Mouse (Mus musculus) kidney, postnatal 36 days (tissue): ENCODE data around the gene Whrn.

Experiments used
- DNase-seq, 2 experiments: peaks; one replicate each; pipeline ENCODE4 v3.0.0; 2021 to 2022; ENCODE audit warnings: mixed read lengths in 2 of 2

The Whrn gene

DNA sequence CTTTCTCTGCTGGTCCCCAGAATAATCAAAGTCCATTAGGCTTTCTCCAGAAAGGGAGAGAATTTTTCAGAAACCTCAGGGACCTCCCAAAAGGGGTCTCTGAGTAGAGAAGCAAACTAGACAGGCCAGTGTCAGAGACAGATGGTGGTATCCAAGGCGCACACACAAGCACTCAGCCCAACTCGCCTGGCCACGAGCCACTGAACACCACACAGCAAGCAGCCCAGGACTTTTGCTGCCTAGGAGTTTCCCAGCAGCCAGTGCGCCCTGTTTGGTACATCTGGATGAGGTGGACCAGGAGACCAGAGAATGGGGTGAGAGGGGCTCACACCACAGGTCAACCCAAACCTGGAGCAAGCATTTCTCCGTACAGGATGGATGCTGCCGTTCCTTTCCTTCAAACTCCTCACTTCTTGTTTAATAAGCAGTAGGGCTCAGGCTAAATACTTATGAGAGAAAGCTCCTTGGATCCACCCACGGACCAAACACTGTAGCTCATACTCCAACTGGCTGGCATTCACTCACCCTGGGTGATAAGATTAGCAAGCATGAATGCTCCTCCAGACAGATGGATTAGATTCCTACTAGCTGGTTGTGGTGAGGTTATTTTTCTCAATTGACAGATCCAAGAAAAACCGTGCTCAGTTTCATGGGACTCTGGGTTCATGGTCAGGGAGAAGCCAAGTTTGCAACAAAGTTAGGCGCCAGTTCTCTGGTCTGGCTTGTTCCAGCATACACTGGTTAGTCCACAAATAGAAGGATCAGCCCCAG, 2.3 kb downstream of the Whrn start:
- DNase-seq = peak in 1 of 2 experiments; percentile 33

DNA sequence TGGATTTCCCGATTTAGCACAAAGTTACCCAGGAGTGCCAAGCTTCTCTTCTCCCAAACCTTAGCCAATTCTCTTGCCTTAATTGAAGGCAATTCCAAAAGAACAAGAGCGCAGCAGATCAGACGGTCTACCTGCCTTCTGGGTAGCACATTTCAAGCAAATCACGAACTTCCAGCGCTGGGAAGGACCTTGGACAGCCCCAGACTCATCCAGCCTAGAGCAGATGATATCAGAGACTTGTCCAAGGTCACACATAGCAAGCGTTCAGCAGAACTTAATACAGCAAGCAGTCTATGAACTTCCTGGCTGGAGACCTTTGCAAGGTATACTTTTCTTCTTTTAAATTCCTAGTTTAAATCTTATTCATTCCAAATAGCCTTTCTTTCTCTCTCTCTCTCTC, 4.3 kb downstream of the Whrn start:
- no peak for DNase-seq

DNA sequence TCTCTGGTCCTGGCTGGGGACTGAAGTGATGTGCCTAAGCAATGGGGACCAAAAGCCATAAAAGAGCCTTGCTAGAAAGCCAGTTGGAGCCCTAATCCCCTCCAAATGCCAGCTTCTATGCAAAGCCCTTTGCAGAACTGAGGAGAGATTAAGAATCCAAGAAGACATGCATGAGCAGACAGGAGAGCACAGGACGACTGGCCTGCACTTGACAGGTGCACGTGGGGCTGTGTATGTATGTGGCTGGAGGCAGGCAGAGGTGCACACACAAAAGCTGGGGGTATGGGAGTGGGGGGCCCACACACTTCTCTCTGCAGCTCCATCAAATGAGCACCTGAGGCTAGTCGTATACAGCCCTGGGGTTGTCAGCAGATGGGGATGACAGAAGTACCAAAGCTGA, 5.6 kb downstream of the Whrn start:
- no peak for DNase-seq

DNA sequence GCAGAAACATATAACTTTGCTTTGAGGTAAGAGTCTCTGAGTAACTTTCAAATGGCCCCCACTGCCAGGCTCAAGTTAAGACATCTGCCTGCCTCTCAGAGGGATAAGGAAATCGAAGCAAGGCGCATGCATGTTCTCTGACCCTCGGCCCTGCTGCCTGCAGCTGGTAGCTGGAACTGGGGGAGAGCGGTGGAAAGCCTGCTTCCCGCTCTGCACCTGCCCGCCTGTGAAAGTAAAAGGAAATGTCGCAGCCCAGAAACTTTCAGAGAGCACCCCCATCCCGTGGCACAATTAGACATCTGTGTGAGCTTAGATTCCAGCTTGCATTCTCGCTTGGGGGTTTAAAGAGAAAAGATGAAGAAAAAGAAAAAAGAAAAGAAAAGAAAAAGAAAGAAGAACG, 6.1 kb downstream of the Whrn start:
- no peak for DNase-seq

DNA sequence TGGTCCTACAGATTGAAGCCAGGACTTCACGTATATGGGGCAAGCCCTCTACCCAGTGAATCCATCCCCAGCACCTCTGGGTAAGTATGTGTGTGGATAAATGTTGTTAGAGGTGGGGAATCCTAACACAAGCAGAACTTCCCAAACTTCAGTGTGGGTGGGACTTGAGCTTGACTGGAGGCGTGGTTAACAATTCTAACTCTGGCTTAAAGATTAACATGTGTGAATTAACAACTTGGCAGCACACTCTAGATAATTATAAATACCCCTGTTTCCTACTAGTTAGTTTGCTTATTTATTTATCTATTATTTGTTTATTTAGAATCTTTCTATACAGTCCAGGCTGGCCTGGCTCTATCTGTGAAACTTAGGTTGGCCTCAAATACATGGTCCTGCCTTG, 7.9 kb downstream of the Whrn start:
- DNase-seq = peak in 1 of 2 experiments; percentile 57

DNA sequence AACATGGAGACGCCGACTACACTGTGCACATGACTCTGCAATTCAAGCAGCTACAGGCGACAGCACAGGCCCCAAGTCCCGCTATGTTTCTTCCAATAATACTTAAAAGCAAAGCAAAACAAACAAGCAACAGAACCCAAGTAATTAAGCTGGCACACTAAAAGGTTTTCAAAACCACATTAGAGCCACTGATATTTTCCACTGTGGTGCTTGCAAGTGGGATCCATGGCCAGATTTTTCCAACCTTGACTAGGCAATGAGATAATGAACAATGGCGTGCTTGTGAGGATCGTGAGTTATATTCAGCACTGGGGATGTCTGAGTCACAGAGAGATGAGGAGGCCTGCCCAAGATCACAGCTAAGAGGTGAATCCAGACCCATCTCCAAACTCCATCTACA, 8.5 kb downstream of the Whrn start:
- no peak for DNase-seq

DNA sequence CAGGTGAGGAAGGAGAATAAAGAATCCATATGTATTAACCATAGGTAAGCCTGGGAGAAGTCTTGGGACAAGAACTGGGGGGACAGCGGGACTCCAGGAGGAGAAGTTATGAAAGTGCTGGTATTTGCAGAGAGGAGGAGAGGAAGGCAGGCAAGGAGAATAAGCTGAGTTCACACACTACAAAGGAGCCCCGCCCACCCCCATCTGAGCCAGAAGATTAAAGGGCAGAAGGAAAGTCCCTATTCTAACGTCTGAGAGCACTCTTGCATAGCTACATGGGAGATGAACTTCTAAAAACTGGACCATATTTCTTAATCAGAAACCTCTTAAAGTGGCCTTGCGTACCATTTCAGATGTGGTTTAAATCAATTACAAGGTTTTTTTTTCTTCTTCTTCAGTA, 9.3 kb downstream of the Whrn start:
- DNase-seq = peak; percentile 83 to 90

DNA sequence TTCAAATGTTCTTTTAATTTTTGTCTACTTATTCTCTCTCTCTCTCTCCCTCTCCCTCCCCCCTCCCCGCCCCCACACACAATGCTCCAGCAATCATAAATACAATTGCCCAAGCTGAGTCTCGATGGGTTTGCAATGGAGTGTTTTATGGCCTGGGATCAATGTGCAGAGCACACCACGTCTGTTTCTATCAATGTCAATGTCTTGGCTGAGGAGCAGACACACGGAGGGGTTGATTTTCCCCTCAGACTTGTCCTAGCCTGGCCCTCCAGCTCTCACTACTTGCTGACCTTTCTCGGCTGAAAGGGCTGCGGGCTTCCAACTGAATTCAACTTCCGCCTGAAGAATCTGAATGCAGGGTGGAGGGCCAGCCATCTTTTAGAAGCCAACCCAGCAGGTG, 12.1 kb downstream of the Whrn start:
- DNase-seq = no peak

DNA sequence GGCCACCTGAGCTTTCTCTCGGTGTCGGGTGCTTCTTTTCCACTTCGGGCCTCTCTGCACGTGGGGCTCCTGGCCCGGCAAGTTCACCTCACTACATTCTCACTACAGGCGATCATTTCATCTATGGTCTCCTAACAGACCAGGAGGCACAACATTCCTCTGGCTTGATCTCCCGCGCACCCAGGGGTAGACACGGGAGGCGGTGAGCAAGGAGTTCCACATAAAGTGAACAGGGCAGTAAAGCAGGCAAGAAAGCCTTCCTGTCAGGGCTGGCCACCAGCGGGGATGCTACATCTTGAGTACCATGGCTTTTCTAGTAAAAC, 15.0 kb downstream of the Whrn start:
- DNase-seq = no peak

DNA sequence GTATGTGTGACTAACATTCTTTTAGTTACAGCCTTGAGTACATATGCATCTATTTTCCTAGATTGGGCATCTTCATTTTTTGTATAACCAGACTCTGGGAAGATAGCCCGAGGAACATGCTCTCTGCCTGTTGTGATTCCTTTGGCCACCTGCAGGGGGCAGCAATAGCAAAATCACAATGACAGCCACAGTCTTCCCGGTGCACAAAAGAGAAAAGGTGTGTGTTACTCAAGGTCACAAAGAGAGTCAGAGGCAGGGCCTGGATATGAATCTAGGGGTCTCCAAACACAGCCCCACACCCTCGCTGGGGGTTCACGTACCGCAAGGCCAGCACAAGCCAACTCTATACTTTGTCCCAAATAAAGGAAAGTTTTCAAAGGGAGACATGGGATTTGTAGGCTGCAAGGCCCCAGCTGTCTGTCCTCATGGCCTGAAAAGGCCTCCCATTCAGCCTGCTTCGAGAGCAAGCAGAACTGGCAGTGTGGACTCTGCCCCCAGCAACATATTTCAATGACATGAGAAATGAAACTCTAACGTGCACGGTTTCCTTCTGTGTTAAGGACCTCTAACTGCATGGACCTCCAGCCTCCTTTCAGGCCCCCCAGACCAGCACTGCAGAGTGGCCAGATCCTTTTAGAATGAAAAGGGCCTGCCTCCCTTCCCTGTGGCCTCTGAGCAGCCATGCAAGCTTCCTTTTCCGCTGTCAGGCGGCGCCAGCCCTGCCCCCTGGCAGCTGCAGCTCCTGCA, 15.5 kb downstream of the Whrn start:
- peak; percentile 58 to 77 for DNase-seq

DNA sequence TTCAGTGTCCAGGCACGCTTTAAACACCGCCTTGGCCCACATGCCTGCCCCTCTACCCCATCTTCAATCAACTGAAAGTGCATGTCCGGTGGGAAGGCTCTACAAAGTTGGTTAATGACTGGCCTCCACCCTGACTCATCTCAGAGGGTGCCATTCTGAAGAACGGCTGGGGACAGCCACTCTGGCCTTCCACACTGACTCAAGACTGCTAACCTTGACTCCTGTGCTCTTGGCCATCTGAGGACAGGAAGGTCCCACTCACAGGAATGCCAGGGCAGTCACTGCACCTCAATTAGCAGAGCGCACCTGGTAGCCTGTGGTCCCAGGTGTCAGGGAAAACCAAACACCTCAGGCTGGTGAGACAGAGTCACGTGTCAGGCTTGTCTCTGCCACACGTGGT, 17.8 kb downstream of the Whrn start:
- DNase-seq = no peak

DNA sequence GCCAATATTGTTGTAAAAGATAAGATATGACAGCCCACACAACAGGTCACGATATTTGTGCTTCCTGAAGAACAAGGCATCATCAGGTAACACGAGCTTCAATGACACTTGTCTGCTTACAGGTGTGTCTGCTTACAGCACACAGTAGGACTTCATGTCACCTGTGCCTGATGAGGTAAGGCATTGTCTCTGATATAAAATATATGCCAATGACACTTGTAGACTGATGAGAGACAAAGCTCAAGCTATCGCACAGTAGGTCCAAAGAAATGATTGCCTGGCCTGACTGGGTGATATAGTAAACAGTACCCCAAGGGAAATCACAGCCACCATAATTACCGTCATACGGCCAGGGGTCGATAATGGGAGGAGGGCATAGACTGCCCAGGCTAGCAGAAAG, 18.9 kb downstream of the Whrn start:
- no peak for DNase-seq

DNA sequence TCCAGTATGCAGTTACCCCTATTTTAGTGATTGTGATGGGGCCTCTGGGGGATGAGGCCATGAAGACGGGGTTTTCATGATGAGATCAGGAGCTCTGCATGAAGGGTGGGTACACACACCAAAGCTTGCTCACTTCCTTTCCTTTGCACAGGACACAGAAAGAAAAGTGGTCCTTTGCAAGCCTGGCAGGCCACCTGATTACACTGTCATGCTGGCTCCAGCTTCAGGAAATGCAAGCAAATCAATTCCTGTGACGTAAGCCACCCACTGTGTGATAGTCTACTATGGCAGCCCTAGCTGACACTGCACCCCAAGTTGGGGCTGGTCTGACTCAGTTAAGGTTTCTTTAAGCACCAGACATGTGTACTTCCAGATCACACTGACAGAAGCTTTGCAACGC, 20.6 kb downstream of the Whrn start:
- no peak for DNase-seq

DNA sequence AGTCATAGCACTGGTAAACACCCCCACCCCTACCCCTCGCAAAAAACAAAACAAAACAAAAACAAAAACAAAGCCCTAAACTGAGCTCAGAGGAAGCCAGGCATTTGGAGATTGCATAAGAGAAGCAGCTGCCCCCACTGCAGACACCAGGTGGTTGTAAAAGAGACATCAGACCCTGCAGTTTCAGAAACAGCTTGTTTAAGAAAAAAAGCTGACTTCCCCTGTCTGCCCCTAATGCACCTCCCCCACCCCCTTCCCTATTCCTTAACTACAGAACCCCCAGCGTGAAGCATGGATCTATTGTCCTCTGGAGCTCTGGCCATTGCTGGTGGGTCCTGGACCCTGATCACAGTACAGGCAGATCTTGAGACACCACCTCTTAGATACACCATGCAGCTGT, 21.4 kb downstream of the Whrn start:
- DNase-seq = no peak

DNA sequence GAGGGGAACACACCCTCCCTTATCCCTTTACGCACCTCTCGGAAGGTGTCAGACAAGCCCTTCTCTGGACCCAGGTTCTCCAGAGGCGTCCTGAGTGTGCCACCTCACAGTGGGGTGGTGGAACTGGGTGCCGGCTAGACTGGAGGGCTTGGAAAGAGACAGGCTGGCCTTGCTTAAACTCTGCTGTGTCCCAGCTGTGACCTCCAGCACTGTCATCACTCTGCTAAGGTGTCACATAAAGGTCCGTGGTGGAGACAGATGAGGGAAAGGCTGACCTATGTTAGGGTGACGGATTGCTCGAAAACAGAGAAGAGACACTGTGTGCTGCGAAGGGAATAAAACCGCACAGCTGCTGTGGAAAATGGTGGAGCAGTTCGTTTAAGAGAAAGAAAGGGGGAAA, 28.5 kb downstream of the Whrn start:
- no peak for DNase-seq

DNA sequence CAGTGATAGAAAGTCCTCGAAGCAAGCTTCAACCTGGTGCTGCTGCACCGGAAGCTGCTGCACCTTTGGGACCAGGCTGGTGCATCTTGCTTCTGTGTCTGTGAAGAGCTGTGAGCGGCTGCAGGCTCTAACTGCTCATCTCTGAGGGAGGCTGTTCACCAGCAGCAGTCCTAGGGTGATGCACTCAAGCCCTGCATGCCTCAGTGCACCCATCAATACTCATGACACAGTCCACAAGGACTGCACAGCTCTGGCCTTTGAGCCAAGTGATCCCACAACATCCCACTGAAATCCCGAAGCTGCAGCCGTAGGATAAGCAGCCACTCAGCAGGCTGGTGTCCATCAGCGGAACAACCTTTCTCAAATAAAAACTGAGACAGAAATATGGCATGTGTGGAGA, 29.6 kb downstream of the Whrn start:
- DNase-seq = no peak

DNA sequence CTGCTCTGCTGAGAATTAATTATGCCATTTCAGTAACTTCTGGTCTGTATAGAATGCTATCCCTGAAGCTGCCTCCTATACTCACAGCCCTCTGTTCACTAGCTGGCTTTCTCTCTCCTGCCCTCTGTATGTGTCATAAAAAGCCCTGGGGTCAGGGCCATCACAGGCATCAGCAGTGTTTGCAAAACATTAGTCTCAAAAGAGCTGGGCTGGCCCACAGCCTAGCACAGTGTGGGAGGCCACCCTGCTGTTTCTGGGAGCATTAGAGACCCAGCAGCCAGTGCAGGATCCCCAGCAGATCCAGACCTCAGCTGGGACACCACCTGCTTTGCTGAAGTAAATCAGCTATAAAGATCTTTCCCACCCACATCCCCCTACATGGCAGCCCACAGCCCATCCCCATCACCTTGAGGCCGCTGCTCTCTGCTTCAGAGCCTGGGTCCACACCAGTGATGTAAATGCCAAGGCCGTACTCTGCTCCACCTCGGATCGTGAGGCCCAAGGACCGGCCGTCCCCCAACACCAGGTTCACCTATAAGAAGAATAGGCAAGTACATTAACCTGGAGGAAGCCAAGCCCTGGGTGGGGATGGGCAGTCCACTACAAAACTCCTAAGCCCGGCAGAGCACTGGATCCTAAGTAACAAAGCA, 34.8 kb downstream of the Whrn start:
- no peak for DNase-seq

DNA sequence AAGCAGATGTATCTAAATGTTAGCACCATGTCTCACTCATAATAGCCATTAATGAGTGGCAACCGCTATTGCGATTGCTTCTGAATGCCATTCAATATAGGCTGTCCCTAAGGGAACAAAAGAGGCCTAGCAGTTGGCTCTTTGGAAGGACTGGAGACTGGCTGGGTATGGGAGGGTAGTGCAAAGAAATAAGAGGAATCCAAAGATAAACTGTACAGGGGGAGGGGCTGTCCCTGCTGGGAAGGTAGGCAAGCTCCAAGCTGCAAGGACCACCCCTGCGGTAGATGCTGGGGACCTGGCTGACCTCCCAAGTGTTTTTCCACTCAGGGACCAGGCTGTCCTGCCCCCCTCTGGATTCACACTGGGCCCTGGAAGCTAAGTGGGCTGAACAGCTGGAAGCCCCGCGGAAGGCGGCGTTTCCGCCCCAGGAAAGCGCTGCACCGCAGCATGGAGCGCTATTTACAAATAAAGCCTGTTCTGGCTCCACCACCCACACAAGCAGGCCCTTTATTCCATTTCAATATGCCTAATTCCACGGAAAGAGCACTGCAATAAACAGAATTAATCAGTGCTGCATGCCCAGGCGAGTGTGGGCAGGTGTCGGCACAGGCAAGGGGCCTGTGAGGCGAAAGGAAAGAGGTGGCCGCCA, 36.5 kb downstream of the Whrn start:
- DNase-seq = no peak

DNA sequence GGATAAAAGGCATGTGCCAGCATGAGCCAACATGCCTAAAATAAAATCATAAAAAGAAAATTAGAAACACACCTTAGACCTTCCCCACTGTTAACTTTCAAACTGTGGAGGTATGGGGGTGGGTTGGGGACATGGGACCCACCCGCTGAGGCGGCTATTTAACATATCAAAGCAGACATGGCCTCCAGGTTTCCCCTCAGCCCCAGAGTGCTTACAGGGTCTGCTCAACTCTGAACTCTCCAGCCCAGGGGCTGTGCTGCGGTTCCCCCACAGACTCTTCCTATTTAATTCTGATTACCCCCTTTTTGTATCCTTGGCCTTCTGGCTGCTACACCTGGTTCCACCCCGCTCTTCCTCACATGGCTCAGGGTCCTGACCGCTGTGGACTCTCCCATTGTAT, 39.2 kb downstream of the Whrn start:
- no peak for DNase-seq

DNA sequence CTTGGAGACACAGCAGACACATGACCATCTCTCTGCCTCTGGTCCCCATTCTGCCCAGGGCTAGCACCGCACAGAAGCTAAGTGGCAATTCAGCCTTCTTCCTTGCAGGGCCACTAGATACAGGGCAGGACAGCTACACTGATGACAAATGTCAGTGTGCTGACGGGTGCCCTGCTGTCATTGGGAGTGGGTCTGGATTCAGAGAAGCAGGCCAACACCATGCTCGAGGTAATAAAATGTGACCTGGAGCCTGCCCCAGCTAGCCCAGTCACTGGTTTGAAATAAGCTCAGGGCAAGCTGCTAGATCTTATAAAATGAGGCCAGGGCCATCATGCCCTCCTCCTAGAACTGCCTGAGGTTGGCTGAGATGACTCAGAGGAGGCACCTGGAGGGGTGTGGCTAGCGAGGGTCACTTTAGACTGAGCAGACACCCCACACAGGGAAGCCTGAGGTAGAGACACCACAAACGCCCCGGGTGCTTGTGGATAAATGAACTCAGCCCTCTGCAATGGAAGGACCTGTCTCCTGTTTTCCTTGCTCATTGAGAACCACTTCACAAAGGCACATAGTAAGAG, 41.8 kb downstream of the Whrn start:
- DNase-seq = no peak

DNA sequence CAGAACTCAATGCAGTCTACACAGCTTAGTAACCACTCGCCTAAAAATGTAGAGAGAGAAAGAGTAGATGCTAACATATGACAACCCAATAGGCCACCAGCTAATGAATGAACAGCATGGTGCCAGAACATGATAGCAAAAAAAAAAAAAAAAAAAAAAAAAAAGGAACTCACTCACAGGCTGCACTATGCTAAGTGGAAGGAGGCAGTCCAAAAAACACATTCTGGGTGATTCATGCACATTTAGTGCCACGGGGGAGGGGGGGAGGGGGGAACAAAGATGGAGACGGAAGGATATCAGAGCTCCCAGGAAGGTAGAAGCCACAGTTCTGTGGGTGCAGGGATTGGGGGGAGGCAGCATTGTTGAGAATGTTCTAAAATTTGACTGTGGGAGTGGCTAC, 43.2 kb downstream of the Whrn start:
- no peak for DNase-seq

DNA sequence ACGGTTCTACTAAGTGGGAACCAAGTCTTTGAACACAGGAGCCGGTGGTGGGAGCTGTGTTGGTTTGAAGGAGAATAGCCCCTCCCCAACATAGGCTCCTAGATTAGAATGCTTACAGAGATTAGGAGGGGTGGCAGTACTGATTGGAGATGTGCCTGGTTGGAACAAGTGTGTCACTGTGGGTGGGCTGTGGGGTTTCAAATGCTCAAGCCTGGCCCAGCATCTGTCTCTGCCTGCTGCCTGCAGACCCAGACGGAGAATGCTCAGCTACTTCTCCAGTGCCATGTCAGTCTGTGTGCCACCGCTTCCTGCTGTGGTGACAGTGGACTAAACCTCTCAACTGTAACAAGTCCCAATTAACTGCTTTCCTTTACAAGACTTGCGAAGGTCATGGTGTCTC, 45.2 kb downstream of the Whrn start:
- DNase-seq = no peak

DNA sequence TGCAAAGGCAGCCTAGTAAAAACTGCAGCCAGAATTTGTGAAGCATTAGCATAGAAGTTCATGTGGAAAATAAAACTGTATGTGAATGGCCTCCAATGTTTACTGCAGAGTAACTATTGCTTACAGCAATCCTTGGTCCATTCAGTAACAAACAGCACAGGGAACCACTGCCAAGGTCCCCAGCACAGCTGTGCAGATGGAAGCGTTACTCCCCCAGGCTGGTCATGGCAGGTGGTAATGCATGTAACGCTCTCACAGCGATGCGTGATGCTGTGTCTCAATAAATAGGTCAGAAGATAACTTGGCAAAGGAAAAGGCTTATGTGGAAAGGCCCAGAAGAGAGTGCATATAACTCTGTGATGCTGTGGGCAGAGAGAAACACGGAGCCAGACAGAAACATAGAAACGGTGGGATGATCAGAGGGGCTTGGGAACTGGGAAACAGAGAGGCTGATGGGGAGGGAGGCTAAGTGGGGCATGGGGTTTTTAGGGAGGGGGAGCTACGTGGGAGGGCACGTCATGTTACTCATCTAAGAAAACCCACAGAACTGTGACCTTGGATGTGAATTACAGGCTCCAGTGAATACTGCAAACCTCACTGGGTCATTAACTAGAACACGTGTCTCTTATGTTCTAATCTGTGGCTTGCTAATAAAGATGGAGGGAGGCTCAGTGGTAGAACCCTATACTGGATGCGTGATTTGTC, 51.3 kb downstream of the Whrn start:
- DNase-seq = no peak
